Mouse (Mus musculus): ENCODE results near the gene Fto. TPM values are rescaled to one million over a fixed set of nuclear protein-coding genes. Genes with fewer than 3 reads are reported as not detected.

Fto gene
- total RNA-seq, 2 experiments from 2014 or later: 143 TPM

DNA sequence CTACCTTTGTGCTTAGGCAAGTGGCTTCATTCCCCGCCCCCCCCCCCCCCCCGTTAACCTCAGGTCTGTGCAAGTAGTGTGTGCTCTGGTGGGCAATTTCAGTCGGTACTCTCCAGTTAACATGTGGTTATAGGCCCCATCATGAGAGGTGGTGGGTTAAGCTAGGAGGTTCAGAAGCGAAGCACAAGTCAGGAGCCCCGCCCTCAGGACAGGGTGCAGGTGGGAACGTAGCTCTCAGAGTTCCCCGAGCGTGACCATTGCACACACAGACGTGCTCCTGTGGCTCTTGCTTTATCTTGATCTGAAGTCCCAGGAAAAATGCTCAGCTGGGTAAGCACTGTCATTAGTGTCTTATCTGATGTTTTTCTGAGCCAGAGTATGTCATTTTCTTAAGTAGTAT is 224.8 kb downstream of the Fto start:
- intact Hi-C loops (cut with DNase I): no loop called here
- DNase-seq (ENCODE audit: low spot score in 2 of 2): no peak

- intact Hi-C loops (cut with DNase I): no loop called here
- DNase-seq (ENCODE audit: low spot score in 2 of 2): no peak
Observed at GRCm38 (mm10) chr8:91538892-91539291, 225.6 kb downstream of the Fto start.

DNA sequence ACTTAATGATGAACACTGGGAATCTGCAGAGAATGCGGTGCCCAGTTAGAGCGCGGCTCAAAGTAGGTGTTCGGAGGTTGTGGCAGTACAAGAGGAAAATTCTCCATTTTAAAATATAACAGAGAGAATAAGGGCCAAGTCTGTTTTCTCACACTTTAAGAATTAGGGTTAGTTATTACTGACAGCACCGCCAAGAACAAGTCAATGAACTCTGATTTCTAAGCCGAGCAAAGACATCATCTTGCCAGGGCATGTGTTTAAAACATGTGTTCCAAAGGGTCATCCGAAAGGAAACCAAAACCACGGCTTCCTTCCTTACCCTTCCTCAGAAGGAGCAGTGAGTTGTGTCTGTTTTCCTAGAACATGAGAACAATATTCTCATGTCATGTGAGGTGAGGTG is 226.3 kb downstream of the Fto start:
- no peak for DNase-seq (ENCODE audit: low spot score in 2 of 2)
- intact Hi-C loops (cut with DNase I): no loop called here

DNA sequence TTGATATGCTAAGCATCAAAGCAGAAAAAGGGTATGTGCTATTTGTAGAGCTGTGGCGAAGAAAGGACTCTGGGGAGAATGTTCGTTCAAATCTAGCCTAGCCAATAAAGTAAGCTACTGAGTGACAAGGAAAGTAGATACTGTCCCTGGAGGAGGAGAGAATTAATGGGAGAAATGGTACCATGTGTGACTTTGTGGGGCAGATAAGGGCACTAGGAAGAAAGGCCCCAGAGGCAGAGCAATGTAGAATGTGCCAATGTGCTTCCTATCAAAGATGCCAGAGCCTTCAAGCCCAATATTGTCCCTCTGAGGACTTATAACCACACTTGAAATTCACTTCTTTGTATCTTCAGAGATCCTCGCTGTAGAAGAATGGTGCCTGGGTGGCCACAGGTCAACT is 227.9 kb downstream of the Fto start:
- intact Hi-C loops (cut with DNase I): no loop called here
- DNase-seq (ENCODE audit: low spot score in 2 of 2): no peak

- DNase-seq (ENCODE audit: low spot score in 2 of 2): no peak
- intact Hi-C loops (cut with DNase I): no loop called here
Observed at GRCm38 (mm10) chr8:91545561-91545960, 232.2 kb downstream of the Fto start.

- DNase-seq (ENCODE audit: low spot score in 2 of 2): no peak
- intact Hi-C loops (cut with DNase I): no loop called here
Observed at GRCm38 (mm10) chr8:91546599-91546998, 233.3 kb downstream of the Fto start.

- intact Hi-C loops (cut with DNase I): no loop called here
- DNase-seq (ENCODE audit: low spot score in 2 of 2): no peak
Observed at GRCm38 (mm10) chr8:91550131-91550530, 236.8 kb downstream of the Fto start.

DNA sequence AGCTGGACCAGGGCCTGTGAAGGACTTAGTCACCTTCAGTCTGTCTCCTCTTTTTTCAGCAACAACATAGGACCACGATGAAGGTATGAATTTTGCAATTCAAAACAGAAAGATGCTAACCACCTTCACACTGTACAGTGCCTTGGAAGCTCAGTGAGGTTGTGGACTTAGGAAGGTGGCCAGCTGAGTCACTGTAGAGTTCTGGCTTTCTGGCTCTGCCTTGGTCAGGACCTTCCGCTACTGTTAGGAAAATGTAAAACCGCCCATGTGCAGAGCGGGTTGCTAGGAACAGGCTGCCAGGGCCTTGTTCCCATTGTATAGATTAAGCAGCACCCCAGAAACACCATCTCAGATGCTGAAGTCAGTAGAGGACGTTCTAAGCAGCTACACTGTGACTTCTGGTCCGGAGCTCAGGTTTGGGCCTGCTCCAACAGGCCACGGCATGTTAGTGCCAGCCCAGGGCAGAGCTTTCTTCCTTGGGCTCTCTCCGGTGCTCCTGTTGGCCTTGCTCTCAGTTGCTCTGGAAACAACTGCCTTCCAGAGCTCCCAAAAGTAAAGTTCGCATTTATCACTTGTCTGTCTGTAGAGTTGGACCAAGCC is 237.9 kb downstream of the Fto start:
- intact Hi-C loops (cut with DNase I): no loop called here
- no peak for DNase-seq (ENCODE audit: low spot score in 2 of 2)

DNA sequence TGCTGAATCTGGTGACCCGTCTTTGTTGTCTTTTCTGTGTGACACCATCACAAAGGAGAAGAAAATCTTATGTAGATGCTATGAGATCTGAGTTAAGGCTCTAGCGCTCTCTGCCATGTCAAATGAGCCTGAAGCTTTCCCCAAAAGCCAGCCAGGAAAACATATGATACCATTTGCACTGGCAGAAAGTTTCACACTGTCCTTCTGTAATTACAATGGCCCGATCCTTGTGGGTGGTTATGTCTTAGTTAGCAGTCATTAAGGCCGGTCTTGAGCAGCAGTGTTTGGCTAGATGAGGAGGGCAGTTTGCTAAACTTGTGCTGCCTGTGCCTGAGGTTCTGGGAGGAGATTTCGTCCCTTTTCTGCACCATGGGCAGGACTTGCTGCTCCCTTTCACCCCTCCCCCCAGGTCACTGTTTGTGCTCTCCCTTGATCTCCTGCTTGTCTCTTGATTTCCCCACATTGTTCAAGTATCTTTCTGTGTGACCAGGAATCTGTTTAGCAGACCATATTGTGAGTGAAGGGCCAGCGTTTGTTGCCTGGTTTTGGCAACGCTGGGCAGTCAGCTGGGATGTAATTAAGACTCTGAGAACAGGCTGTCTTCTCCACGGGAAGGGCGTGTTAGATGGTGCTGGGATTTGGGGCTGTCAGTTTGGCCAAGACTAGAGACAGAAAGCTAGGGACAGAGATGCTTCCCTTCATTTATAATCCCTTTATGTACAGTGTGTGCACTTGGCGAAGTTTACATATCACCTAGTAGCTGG is 238.6 kb downstream of the Fto start:
- intact Hi-C loops (cut with DNase I): no loop called here
- peak in 1 of 2 experiments; percentile 42 for DNase-seq (ENCODE audit: low spot score in 2 of 2)

DNA sequence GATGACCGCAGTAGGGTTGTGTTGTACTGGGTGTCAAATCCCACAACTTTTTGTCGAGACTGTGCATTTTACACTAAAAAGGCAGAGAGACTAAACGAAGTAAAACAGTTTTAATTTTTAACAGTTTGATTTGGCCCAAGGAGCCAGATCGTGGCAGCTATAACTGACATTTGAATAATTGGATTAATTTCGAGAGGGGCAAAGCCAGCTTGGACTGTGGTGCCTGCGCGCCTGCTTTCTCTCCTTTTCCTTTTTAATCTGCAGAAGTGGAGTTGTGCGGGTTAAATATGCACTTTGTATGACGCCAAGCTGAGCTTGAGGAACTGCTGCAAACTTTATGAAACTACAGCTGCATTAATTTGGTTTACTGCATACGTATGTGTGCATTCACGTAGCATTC is 239.3 kb downstream of the Fto start:
- DNase-seq (ENCODE audit: low spot score in 2 of 2): no peak
- intact Hi-C loops (cut with DNase I): no loop called here

DNA sequence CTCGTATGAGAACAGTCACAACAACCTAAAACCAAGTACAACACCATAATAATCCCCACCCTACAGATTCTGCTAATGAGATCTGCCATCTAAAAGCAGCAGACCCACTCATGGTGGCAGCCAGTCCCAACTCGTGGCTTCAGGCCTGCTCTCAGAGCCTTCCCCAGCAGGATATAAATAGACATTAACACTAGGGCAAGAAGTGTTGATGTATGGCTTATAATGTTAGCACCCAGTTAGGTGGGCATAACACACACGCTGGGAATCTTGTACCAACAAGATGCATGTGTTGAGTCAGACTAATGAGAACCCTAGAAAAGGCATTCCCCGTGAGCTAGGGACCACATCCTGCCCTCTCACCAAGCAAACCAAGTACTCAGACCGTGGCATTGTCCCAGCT is 240.1 kb downstream of the Fto start:
- DNase-seq (ENCODE audit: low spot score in 2 of 2): no peak
- intact Hi-C loops (cut with DNase I): no loop called here

DNA sequence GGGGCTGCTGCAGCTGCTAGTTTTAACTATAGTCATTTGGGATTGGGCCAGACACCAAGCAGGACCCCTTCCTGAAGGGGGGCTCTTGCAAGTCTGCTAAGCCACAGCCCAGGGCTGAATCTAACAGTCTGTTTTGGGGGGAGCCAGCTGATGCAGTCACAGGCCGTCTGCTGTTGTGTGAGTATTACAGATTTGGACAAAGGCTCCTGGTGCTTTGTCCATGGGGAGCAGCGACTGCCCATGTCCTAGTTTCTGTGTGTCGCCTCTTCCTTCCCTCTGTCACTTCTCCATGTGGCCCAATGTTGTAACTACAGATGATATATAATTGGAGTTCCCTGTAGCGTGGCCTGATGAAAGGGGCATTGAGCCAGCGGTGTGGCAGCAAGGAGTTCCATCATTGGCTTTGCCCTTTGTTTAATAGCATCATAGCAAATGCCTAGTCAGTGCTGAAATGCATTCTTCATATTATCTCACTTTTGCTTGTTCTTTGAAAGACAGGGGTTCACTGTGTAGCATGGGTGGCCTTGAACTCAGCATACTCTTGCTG is 243.8 kb downstream of the Fto start:
- no peak for DNase-seq (ENCODE audit: low spot score in 2 of 2)
- intact Hi-C loops (cut with DNase I): no loop called here

DNA sequence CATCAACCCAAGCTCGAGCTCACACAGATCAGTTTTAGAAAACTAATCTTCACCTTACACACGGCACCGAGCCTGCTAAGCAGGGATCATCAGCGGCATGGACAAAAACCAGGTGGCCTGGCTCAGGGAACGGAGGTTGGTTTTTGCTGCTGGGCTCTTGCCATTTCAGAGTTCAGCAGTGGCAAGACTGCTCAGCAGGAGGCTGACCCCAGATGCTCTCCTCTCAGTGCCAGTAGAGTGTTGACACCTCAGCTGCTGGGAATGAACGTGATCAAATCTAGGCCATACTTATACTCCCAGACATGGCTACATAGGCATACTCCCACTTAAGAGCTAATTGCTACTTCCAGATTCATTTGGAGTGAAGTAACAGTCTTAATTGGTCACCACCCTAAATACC is 245.1 kb downstream of the Fto start:
- DNase-seq (ENCODE audit: low spot score in 2 of 2): peak in 1 of 2 experiments; percentile 28
- intact Hi-C loops (cut with DNase I): no loop called here

GRCm38 (mm10) chr8:91560017-91560591 is 246.8 kb downstream of the Fto start:
- intact Hi-C loops (cut with DNase I): no loop called here
- no peak for DNase-seq (ENCODE audit: low spot score in 2 of 2)

DNA sequence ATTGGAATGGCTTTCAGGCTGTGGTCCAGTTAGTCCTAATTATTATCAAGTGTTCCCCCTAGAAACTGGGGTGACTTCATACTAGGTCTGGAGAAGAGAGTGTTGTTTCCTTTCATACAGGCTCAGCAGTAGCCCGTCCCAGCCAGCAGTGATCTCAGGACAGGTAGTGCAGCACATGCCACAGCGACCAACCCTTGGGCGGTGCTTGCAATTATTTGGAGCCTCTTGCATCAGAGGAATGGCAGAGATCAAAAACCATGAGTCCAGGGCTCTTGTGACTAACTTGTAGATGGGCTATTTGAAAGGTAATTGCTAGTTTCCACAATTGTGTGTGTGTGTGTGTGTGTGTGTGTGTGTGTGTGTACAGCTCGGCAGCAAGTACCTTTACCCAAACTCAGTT is 247.9 kb downstream of the Fto start:
- intact Hi-C loops (cut with DNase I): no loop called here

DNA sequence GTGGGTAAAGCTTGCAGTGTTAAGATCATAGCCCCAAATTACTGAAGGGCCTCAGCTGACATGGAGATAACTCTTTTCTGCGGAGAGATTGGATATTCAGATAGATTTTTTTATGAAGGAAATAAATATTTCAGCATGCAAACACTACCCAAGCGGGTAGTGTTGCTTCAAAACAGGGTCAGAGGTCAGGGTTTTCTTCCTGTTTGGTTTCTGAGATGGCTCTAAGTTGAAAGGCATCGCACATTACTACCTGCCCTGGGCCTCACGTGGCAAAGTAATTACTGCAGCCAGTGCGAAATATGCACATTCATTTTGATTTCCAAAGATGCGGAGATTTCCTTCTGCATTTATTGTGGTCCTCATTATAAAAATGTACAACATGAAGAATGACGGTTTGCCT is 249.3 kb downstream of the Fto start:
- no peak for DNase-seq (ENCODE audit: low spot score in 2 of 2)
- intact Hi-C loops (cut with DNase I): no loop called here

More for the DNA sequence above, 247.9 kb downstream of the Fto start:
- no peak for DNase-seq (ENCODE audit: low spot score in 2 of 2)

GRCm38 (mm10) chr8:91563326-91563725 is 250.0 kb downstream of the Fto start:
- peak; percentile 30 to 86 for DNase-seq (ENCODE audit: low spot score in 2 of 2)
- intact Hi-C loops (cut with DNase I): no loop called here

DNA sequence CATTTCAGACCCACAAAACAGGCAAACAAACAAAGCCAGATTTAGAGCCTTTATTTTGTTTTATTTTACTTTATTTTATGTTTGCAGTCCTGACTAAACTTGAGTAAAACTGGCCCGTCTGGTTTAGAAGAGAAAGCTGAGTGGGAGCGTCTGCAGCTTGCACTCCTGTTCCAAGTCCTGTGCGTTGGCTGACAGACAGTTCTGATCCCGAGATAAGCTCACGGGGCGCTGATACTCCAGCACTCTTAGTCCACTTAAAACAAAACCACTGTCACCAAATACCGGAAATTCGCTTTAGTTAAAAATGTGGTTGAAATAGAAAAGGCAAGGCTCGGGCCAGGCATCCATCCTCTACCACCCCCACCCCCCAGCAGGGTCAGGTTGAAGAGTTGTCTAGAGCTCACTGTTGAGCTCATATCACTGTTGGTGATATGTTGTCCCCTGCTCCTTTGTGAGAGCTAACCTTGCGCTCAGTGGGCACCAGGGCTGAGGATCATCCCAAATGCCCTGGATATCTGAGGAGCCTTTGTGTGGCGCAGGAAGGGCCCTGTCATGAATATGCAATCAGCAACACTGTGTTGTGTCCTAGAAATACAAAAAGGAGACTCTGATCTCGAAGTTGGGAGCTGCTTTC is 252.7 kb downstream of the Fto start:
- intact Hi-C loops (cut with DNase I): no loop called here
- DNase-seq (ENCODE audit: low spot score in 2 of 2): peak in 1 of 2 experiments; percentile 60

- DNase-seq (ENCODE audit: low spot score in 2 of 2): no peak
- intact Hi-C loops (cut with DNase I): no loop called here
Observed at GRCm38 (mm10) chr8:91566503-91566869, 253.2 kb downstream of the Fto start.

- DNase-seq (ENCODE audit: low spot score in 2 of 2): peak in 1 of 2 experiments; percentile 50
- intact Hi-C loops (cut with DNase I): no loop called here
Observed at GRCm38 (mm10) chr8:91569874-91570273, 256.5 kb downstream of the Fto start.

Measured in left cerebral cortex, postnatal 25 days (tissue).